Mouse (Mus musculus) ovary, adult 18-20 months (tissue): ENCODE results near the gene Bbox1.

Experiments
- DNase-seq: peaks from one replicate; pipeline ENCODE4 v3.0.0; 2022; ENCODE audit warnings: low spot score, mixed read lengths

Gene Bbox1

DNA sequence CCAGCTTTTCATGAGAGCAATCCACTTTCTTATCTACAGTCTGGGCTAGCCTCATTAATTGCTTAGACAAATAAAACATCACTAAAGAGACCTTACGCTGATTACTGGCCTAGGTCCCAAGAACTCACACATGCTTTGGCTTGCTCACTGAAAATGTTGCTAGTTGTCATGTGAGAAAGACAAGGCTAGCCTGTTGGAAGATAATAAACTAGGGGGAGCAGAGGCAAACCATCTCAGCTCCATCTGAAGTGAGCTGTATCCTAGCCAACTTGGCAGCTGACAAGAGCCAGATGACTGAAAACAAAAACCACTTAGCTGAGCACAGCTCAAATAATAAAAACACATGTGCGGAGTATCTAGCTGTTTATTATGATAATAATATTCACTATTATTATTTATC lies 40.2 kb downstream of the Bbox1 start:
- peak; percentile 26 for DNase-seq

DNA sequence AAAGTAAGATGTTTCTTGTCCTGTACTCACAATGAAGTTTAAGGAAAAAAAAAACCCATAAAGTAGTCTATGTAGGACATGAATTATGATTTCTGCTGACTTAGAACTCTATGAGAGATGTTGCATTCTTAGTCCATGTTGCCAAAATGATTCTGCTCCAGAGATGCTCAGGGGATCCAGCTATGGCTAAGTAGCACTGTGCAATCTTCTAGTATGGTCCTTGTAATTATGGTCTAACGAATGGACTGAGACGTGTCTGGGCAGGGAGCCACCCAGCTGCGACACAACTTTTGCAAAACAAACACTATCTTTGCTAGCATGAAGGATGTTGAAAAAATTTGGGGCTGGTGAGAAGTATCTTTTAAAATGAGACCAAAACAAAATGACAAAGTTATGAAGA lies 45.1 kb downstream of the Bbox1 start:
- DNase-seq, result peak; percentile 1

- DNase-seq, result no peak
Observed at GRCm38 (mm10) chr2:110232252-110232651, 82.1 kb downstream of the Bbox1 start.

DNA sequence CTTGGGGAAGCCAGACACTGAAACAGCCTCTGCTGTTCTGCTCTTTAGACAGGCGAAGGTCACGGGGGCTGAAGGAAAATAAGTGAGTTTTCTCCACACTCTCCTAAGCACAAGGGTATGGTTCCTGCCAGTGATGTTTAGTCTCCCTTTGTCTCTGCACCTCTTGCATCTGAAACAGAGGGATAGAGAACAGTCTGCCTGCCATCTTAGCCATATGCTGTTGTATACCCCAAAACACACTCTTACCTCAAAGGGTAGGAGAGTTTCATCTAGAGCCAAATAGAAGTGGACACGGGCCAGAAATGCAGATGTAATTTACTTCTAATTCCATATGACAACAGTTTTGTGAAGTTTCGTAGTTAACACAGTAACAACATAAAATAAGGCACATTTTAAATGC lies 83.6 kb downstream of the Bbox1 start:
- DNase-seq, result no peak

DNA sequence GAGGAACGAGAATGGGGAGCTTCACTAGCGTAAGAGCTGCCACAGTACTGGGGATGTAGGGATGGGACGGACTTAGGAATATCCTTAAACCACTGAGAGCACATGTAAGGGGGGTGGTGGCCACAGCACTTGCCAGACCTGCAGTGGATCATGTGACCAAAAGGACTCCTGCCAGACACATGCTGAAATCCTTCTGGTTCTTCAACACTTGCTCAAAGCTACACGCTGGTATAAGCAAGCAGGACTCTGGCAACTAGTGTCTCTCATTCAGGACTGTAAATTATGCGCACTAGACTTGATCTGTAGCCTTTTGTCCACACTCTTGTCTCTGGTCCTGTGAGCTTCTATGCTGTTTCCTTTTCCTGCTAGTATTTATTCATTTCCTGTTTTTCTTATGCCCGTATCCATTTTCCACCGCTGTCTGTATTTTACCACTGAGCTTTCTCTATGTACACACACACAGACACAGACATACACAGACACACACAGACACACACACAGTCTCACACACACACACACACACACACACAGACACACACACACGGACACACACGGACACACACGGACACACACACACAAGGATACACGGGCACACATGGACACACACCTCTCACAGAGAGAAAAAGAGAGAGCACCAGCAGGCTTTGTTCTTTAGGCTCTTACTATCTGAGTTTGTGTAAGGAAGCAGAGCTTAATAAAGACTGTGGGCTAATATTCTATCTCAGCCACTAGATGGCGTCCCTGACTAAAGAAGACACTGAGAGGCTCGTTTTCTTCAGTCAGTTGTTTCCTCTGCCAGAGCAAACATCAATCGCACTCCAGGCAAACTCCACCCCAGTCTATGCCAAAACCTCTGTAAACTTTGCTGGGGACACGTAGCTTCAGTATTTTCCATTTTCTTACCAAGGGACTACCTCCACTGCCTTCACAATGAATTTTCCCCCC lies 84.9 kb downstream of the Bbox1 start:
- no peak for DNase-seq

- DNase-seq, result no peak
Observed at GRCm38 (mm10) chr2:110226421-110226820, 87.9 kb downstream of the Bbox1 start.

- DNase-seq, result no peak
Observed at GRCm38 (mm10) chr2:110225969-110226368, 88.4 kb downstream of the Bbox1 start.

- DNase-seq, result no peak
Observed at GRCm38 (mm10) chr2:110222793-110223192, 91.6 kb downstream of the Bbox1 start.

GRCm38 (mm10) chr2:110220492-110220891 lies 93.9 kb downstream of the Bbox1 start:
- no peak for DNase-seq

GRCm38 (mm10) chr2:110215685-110216058 lies 98.7 kb downstream of the Bbox1 start:
- no peak for DNase-seq

DNA sequence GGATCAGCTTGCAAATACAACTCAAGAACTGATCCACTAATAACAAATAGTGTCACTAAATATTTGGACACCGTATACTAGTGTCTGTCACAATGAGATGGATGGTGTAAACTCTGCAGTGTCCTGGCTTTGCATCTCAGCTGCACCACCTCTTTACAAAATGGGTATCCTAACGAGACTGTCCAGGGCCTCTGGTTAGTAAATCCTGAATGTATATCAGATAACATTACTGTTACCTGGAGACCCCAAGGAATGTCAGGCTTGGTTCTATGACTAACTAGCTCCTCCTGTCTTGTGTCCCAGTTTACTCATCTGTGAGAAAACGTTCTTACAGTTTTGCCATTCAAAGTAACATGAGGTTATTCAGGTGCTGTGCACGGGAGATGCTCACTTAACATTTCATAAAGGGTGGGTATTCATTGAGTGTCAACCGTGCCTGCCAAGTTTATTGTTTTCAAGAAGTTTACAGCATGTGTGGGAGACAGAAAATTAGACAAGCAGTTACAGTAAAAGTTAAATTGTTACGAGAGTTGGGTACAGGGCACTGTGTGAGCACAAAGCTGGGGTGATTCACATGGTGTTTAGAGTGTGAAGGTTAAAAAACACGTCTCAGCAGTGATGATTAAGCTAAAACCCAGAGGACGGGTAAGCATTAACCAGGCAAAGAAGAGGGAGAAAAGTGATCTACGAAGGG lies 99.2 kb downstream of the Bbox1 start:
- no peak for DNase-seq

DNA sequence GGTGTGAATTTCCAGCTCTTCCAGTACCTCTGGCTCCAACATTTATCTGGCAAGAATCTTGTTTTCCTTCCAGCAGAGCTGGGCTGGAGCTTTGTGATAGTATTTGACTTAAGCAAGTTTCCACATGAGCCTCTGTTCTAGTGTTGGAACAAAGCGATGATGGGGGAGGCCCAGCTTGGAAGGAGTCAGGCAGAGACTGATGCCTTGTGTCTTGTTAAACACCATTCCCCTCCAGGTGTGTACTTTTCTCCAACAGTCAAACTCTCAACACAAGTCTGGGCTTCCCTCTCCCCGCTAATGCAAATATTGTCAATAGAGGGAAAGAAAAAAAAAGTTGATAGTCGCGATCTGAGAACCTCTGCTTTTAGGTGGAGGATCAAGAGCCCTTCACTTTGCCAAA lies 100.1 kb downstream of the Bbox1 start:
- DNase-seq, result no peak
